Comparison of ENCODE assay signal across 9 mouse cellular contexts in genomic region chr5:36226296-36226695, GRCm38 (mm10). TPM values are rescaled to one million over a fixed set of nuclear protein-coding genes. Genes with fewer than 3 reads are reported as not detected.
A peak's percentile ranks its signal among the peaks of the same experiment; 100 is the strongest.
DNase-seq lines count a peak whose midpoint lies in the region; ATAC-seq lines count a peak whose summit lies in the region.
"Had no signal": no experiment of that assay in that cellular context is flagged by ENCODE, and none has a peak within 500 bp of the region (broad histone marks: within the 10 kb centered on the region; RNA-seq: fewer than 3 reads in every experiment).

No protein-coding gene starts in this region.

- no peak overlapping the region for H3K4me2 ChIP-seq in embryonic facial prominence, embryonic 12.5 days (replicated peaks)
- H3K4me2 ChIP-seq in intestine, embryonic 16.5 days (ENCODE audit: low read depth, low read length), result no peak overlapping the region
- H3K4me2 ChIP-seq: neural tube, embryonic 12.5 days had no signal

- intact Hi-C loops in left cerebral cortex, postnatal 4 days (cut with DNase I), result loop anchor here (10.0 kb wide), 1 partner anchor 191 kb away; no protein-coding TSS in a partner anchor

- no peaks in the 10 kb centered on the region for H3K9me3 ChIP-seq in embryonic facial prominence, embryonic 12.5 days
- H3K9me3 ChIP-seq in embryonic facial prominence, embryonic 10.5 days, result no peaks in the 10 kb centered on the region
- no peaks in the 10 kb centered on the region for H3K9me3 ChIP-seq in intestine, embryonic 16.5 days (ENCODE audit: control insufficient read depth, low read length)
- H3K9me3 ChIP-seq: neural tube, embryonic 12.5 days had no signal

- peaks cover 8% of the 10 kb centered on the region; the same call in 1 of the 2 replicates for H3K4me1 ChIP-seq in embryonic facial prominence, embryonic 12.5 days
- peaks cover 56% of the 10 kb centered on the region for H3K4me1 ChIP-seq in embryonic facial prominence, embryonic 10.5 days
- no peaks in the 10 kb centered on the region; the same call in 1 of the 2 replicates for H3K4me1 ChIP-seq in intestine, embryonic 16.5 days (ENCODE audit: control insufficient read depth, insufficient read depth, low read length)

- H3K27ac ChIP-seq in embryonic facial prominence, embryonic 12.5 days, result peak overlapping the region; percentile 69; the same call in 1 of the 2 replicates
- no peak overlapping the region for H3K27ac ChIP-seq in embryonic facial prominence, embryonic 10.5 days (replicated peaks)
- H3K27ac ChIP-seq in intestine, embryonic 16.5 days (ENCODE audit: low read length), result peak overlapping the region; percentile 78
- H3K27ac ChIP-seq: neural tube, embryonic 12.5 days had no signal

- 67% methylated on average over 11 of the region's 11 CpGs for WGBS in embryonic facial prominence, embryonic 12.5 days
- WGBS in embryonic facial prominence, embryonic 10.5 days, result 75% methylated on average over 11 of the region's 11 CpGs
- WGBS in intestine, embryonic 16.5 days, result 55% methylated on average over 11 of the region's 11 CpGs

- ATAC-seq in embryonic facial prominence, embryonic 12.5 days (ENCODE audit: insufficient number of reproducible peaks, insufficient read depth, low FRiP score, low TSS enrichment), result no peak
- peak; percentile 62 for ATAC-seq in intestine, embryonic 16.5 days

- no peak for DNase-seq in embryonic facial prominence, embryonic 10.5 days (ENCODE audit: low spot score)
- DNase-seq in left cerebral cortex, adult 11 months (ENCODE audit: low spot score), result peak; percentile 49
- no peak for DNase-seq in left cerebral cortex, postnatal 4 days
- DNase-seq in right cerebral cortex, postnatal 25 days, result peak; percentile 50
- DNase-seq in spleen, postnatal 36 days (ENCODE audit: low spot score in 2 of 2), result no peak
- no peak for DNase-seq in adrenal gland, postnatal 36 days

- no peak overlapping the region for H3K9ac ChIP-seq in embryonic facial prominence, embryonic 12.5 days
- H3K9ac ChIP-seq in intestine, embryonic 16.5 days (ENCODE audit: low read depth, low read length), result peak overlapping the region; percentile 36
- H3K9ac ChIP-seq: neural tube, embryonic 12.5 days had no signal

- no peaks in the 10 kb centered on the region for H3K36me3 ChIP-seq in embryonic facial prominence, embryonic 12.5 days
- no peaks in the 10 kb centered on the region for H3K36me3 ChIP-seq in embryonic facial prominence, embryonic 10.5 days (replicated peaks)
- no peaks in the 10 kb centered on the region for H3K36me3 ChIP-seq in intestine, embryonic 16.5 days (ENCODE audit: control insufficient read depth, insufficient read depth, low read length)
- H3K36me3 ChIP-seq: neural tube, embryonic 12.5 days had no signal

- H3K27me3 ChIP-seq in embryonic facial prominence, embryonic 12.5 days, result no peaks in the 10 kb centered on the region
- no peaks in the 10 kb centered on the region for H3K27me3 ChIP-seq in embryonic facial prominence, embryonic 10.5 days (replicated peaks; ENCODE audit: low read depth, poor library complexity, severe bottlenecking)
- no peaks in the 10 kb centered on the region for H3K27me3 ChIP-seq in intestine, embryonic 16.5 days (replicated peaks; ENCODE audit: control insufficient read depth, insufficient read depth, low read length)
- H3K27me3 ChIP-seq: neural tube, embryonic 12.5 days had no signal

- no peak overlapping the region for H3K4me3 ChIP-seq in embryonic facial prominence, embryonic 12.5 days
- H3K4me3 ChIP-seq in embryonic facial prominence, embryonic 10.5 days, result no peak overlapping the region
- no peak overlapping the region for H3K4me3 ChIP-seq in intestine, embryonic 16.5 days (ENCODE audit: low read length)
- H3K4me3 ChIP-seq: neural tube, embryonic 12.5 days had no signal

RNA-seq across cellular contexts. Expression of gene Psapl1, which starts 22.5 kb away (rescaled TPM):
- 0.12 and 0.14 TPM in 2 replicates for polyA plus RNA-seq in embryonic facial prominence, embryonic 12.5 days (2016; fragmentation: Nextera tagmentation; extraction: Ambion mirVana)
- polyA plus RNA-seq in embryonic facial prominence, embryonic 10.5 days (2016; fragmentation: Nextera tagmentation; extraction: Ambion mirVana), result 0.05 and 0.07 TPM in 2 replicates
- not detected for total RNA-seq in left cerebral cortex, postnatal 4 days (2021)
- 0.16 TPM in 1 of 2 replicates, not detected in the other for polyA plus RNA-seq in intestine, embryonic 16.5 days (2015; fragmentation: Nextera tagmentation; extraction: Ambion mirVana)
- total RNA-seq in adrenal gland, postnatal 36 days (2021), result not detected
- polyA plus RNA-seq: neural tube, embryonic 12.5 days had no signal

Comparison
In these comparisons a context has a peak if more than half of its experiments do, and no peak if none do; other contexts are left out.
1. DNase-seq: peak in left cerebral cortex, adult 11 months (single experiment) and right cerebral cortex, postnatal 25 days (single experiment); none in embryonic facial prominence, embryonic 10.5 days (single experiment), left cerebral cortex, postnatal 4 days (single experiment), spleen, postnatal 36 days (0 of 2) and adrenal gland, postnatal 36 days (0 of 2).